Mouse (Mus musculus): ENCODE results near the gene Aoc3. TPM values are rescaled to one million over a fixed set of nuclear protein-coding genes. Genes with fewer than 3 reads are reported as not detected.

The Aoc3 gene
- total RNA-seq (2014; rRNA removed) (0.31 and 0.43 TPM in 2 replicates), polyA plus RNA-seq (2015; fragmentation: Nextera tagmentation; extraction: Ambion mirVana) (0.05 and 0.08 TPM in 2 replicates)

GRCm38 (mm10) chr11:101330371-101330924 is at the start of gene Aoc3:
TSS of gene Aoc3 (plus strand) at chr11:101330605.
- no peaks in the 10 kb centered on the region for H3K9me3 ChIP-seq (ENCODE audit: low read length)
- H3K27ac ChIP-seq (ENCODE audit: low read depth, low read length), result no peak within 1 kb of the TSS
- no peak for TF ChIP-seq CTCF (IDR thresholded peaks at IDR 0.05; ENCODE audit: low read depth)
- H3K4me1 ChIP-seq (ENCODE audit: insufficient read depth), result no peaks in the 10 kb centered on the region
- no peaks in the 10 kb centered on the region for H3K27me3 ChIP-seq (ENCODE audit: insufficient read depth, low read length)
- H3K4me3 ChIP-seq (ENCODE audit: low read depth, low read length), result no peak within 1 kb of the TSS
- WGBS, result 64% methylated on average over 7 of the region's 7 CpGs
- ATAC-seq (no peak), DNase-seq (no peak)
- peaks cover 6% of the 10 kb centered on the region for H3K36me3 ChIP-seq (ENCODE audit: insufficient read depth)
- H3K4me2 ChIP-seq (ENCODE audit: low read depth), result no peak within 1 kb of the TSS
- no peak within 1 kb of the TSS for H3K9ac ChIP-seq

- Histone ChIP-seq H3K9ac (no peak overlapping the region), H3K9me3 (ENCODE audit: low read length) (no peaks in the 10 kb centered on the region), H3K27me3 (ENCODE audit: insufficient read depth, low read length) (no peaks in the 10 kb centered on the region), H3K36me3 (ENCODE audit: insufficient read depth) (no peaks in the 10 kb centered on the region), H3K4me3 (ENCODE audit: low read depth, low read length) (no peak overlapping the region), H3K4me2 (ENCODE audit: low read depth) (no peak overlapping the region), H3K4me1 (ENCODE audit: insufficient read depth) (peaks cover 12% of the 10 kb centered on the region), H3K27ac (ENCODE audit: low read depth, low read length) (no peak overlapping the region)
- TF ChIP-seq CTCF (IDR thresholded peaks at IDR 0.05; ENCODE audit: low read depth), result no peak
- no peak for DNase-seq
- ATAC-seq, result no peak
- 49% methylated on average over 7 of the region's 7 CpGs for WGBS
Observed at GRCm38 (mm10) chr11:101280837-101281236, 49.6 kb upstream of the Aoc3 start.

GRCm38 (mm10) chr11:101282896-101283295 is 47.5 kb upstream of the Aoc3 start:
- H3K4me3 ChIP-seq (ENCODE audit: low read depth, low read length), result no peak overlapping the region
- H3K9ac ChIP-seq, result no peak overlapping the region
- WGBS, result 15% methylated on average over 5 of the region's 5 CpGs
- no peaks in the 10 kb centered on the region for H3K9me3 ChIP-seq (ENCODE audit: low read length)
- no peak overlapping the region for H3K4me2 ChIP-seq (ENCODE audit: low read depth)
- TF ChIP-seq CTCF (IDR thresholded peaks at IDR 0.05; ENCODE audit: low read depth), result no peak
- H3K4me1 ChIP-seq (ENCODE audit: insufficient read depth), result peaks cover 4% of the 10 kb centered on the region
- no peak for DNase-seq
- no peak overlapping the region; the same call in 1 of the 2 replicates for H3K27ac ChIP-seq (ENCODE audit: low read depth, low read length)
- no peaks in the 10 kb centered on the region for H3K27me3 ChIP-seq (ENCODE audit: insufficient read depth, low read length)
- no peaks in the 10 kb centered on the region for H3K36me3 ChIP-seq (ENCODE audit: insufficient read depth)
- ATAC-seq, result no peak

DNA sequence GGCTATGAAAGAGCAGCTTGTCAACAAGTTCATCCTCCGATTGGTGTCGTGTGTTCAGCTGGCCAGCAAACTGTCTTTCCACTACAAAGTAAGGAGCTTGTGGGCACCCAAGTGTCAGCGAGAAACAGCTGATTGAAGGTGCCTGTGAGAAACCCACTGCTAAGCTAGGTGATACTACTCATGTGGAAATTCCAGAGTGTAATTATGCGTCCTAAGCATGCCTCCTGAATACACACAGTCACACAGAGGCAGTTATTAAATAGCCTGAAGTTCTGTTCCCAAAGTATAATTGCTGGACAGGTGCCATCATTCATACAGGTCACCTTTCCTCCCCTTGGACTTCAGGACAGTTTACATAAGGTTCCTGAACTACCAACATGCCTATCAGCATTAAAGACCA is 46.6 kb upstream of the Aoc3 start:
- Histone ChIP-seq H3K27me3 (ENCODE audit: insufficient read depth, low read length) (no peaks in the 10 kb centered on the region), H3K36me3 (ENCODE audit: insufficient read depth) (peaks cover 4% of the 10 kb centered on the region; the same call in 1 of the 2 replicates), H3K9ac (no peak overlapping the region), H3K4me1 (ENCODE audit: insufficient read depth) (no peaks in the 10 kb centered on the region), H3K4me3 (ENCODE audit: low read depth, low read length) (no peak overlapping the region), H3K27ac (ENCODE audit: low read depth, low read length) (no peak overlapping the region), H3K4me2 (ENCODE audit: low read depth) (no peak overlapping the region), H3K9me3 (ENCODE audit: low read length) (no peaks in the 10 kb centered on the region)
- ATAC-seq (no peak), DNase-seq (no peak)
- TF ChIP-seq CTCF (IDR thresholded peaks at IDR 0.05; ENCODE audit: low read depth), result no peak
- 71% methylated on average over 4 of the region's 4 CpGs for WGBS

DNA sequence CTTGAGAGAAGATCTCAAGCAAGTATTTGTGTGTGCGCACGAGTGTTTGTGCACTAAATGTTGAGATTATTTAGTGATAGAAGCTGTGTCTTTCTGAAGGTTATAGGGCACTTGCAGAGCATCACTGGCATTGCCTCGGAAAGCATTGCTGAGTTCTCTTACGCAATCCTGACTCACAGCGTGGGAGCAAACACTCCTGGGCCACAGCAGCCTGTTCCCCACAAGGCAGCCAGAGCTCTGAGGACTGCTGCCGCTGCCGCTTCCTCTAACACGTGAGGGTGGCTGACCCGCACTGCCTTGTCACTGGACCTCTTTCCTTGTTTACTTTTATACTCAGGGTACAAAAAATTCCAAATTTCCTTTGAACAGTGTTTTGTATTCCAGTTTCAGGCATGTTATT is 43.1 kb upstream of the Aoc3 start:
- no peak for DNase-seq
- no peaks in the 10 kb centered on the region for H3K4me1 ChIP-seq (ENCODE audit: insufficient read depth)
- no peak overlapping the region for H3K4me3 ChIP-seq (ENCODE audit: low read depth, low read length)
- H3K9ac ChIP-seq, result no peak overlapping the region
- WGBS, result 87% methylated on average over 9 of the region's 9 CpGs
- peaks cover 29% of the 10 kb centered on the region for H3K36me3 ChIP-seq (ENCODE audit: insufficient read depth)
- no peak for TF ChIP-seq CTCF (IDR thresholded peaks at IDR 0.05; ENCODE audit: low read depth)
- H3K4me2 ChIP-seq (ENCODE audit: low read depth), result no peak overlapping the region
- H3K9me3 ChIP-seq (ENCODE audit: low read length), result no peaks in the 10 kb centered on the region
- no peak for ATAC-seq
- no peaks in the 10 kb centered on the region for H3K27me3 ChIP-seq (ENCODE audit: insufficient read depth, low read length)
- no peak overlapping the region for H3K27ac ChIP-seq (ENCODE audit: low read depth, low read length)

DNA sequence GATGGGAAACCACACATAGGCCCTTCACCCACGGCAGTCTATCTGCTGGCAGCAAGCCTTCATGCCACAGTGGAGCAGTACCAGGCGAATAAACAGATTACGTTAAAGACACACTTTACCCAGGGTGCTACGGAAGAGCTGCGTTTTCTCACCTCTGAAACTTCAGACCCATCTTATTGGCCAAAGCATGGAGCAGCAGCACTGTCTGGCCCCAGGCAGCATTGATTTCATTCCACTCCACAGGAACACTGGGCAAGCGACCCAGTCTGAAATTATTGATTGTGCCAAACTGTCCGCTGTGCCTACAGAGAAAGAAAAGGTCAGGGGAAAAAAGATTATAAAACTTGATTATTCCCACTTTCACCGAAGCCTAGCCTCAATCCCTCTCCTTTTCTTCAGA is 39.2 kb upstream of the Aoc3 start:
- DNase-seq (no peak), ATAC-seq (no peak)
- no peaks in the 10 kb centered on the region for H3K9me3 ChIP-seq (ENCODE audit: low read length)
- no peak overlapping the region for H3K4me3 ChIP-seq (ENCODE audit: low read depth, low read length)
- peaks cover 57% of the 10 kb centered on the region for H3K36me3 ChIP-seq (ENCODE audit: insufficient read depth)
- H3K4me1 ChIP-seq (ENCODE audit: insufficient read depth), result no peaks in the 10 kb centered on the region
- H3K27ac ChIP-seq (ENCODE audit: low read depth, low read length), result no peak overlapping the region
- H3K4me2 ChIP-seq (ENCODE audit: low read depth), result no peak overlapping the region
- no peak for TF ChIP-seq CTCF (IDR thresholded peaks at IDR 0.05; ENCODE audit: low read depth)
- no peaks in the 10 kb centered on the region for H3K27me3 ChIP-seq (ENCODE audit: insufficient read depth, low read length)
- WGBS, result 92% methylated on average over 8 of the region's 8 CpGs
- H3K9ac ChIP-seq, result no peak overlapping the region

- Histone ChIP-seq H3K4me1 (ENCODE audit: insufficient read depth) (no peaks in the 10 kb centered on the region), H3K4me2 (ENCODE audit: low read depth) (no peak overlapping the region), H3K9me3 (ENCODE audit: low read length) (no peaks in the 10 kb centered on the region), H3K9ac (no peak overlapping the region), H3K27me3 (ENCODE audit: insufficient read depth, low read length) (no peaks in the 10 kb centered on the region), H3K4me3 (ENCODE audit: low read depth, low read length) (no peak overlapping the region), H3K36me3 (ENCODE audit: insufficient read depth) (peaks cover 56% of the 10 kb centered on the region), H3K27ac (ENCODE audit: low read depth, low read length) (no peak overlapping the region)
- ATAC-seq (no peak), DNase-seq (no peak)
- no peak for TF ChIP-seq CTCF (IDR thresholded peaks at IDR 0.05; ENCODE audit: low read depth)
- 92% methylated on average over 8 of the region's 8 CpGs for WGBS
Observed at GRCm38 (mm10) chr11:101295191-101295590, 35.2 kb upstream of the Aoc3 start.

All from forebrain, postnatal 0 days (tissue).